Mouse (Mus musculus): ENCODE measurements around the gene Gm13278.

DNA sequence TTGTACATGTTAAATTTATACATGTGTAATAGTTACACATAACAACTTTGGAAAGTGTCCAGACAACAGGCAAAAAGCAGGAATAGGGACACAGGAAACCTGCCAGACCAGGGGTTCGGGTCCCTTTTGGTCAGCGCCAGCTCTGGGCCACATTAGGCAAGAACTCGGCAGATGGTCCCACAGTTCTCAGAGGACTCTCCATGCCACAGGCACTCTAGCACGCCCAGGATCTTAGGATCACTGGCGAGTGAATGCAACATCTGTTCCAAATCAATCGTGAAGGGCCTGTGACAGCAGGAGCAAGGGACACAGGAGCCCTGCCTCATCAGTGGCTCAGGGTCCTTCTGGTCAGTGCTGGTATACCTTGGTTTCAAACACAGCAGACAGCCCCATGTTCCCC is 41.4 kb upstream of the Gm13278 start:
- TF ChIP-seq CTCF (IDR thresholded peaks at IDR 0.05; ENCODE audit: low read depth) (no peak), EP300 (IDR thresholded peaks at IDR 0.05; ENCODE audit: low read depth) (no peak)

Measured in heart, postnatal 0 days (tissue).